Mouse (Mus musculus) embryonic facial prominence, embryonic 15.5 days (tissue): ENCODE measurements around the gene Kcnj6. TPM values are rescaled to one million over a fixed set of nuclear protein-coding genes. Genes with fewer than 3 reads are reported as not detected.

Experiments
- ATAC-seq: fragments of 200-750 bp; cut with Nextera tagmentation; 2 replicates; pipeline ENCODE4 v1.8.0; 2017; ENCODE audit warnings: low read depth, moderate TSS enrichment; ENCODE audit not compliant: insufficient number of reproducible peaks, low FRiP score, low TSS enrichment
- H3K27ac ChIP-seq: fragments of 300-500 bp; sonication (generic); replicated peaks from 2 replicates; pipeline ENCODE4 v1.5.1; 2015; ENCODE audit warnings: mild to moderate bottlenecking, inconsistent platforms
- H3K27me3 ChIP-seq: fragments of 300-500 bp; sonication (generic); 2 replicates; pipeline ENCODE4 v1.6.1; 2015; ENCODE audit warnings: inconsistent platforms
- H3K36me3 ChIP-seq: fragments of 300-500 bp; sonication (generic); 2 replicates; pipeline ENCODE4 v1.6.1; 2015; ENCODE audit warnings: mild to moderate bottlenecking, inconsistent platforms
- H3K4me1 ChIP-seq: fragments of 300-500 bp; sonication (generic); 2 replicates; pipeline ENCODE4 v1.6.1; 2015; ENCODE audit warnings: inconsistent platforms
- H3K4me2 ChIP-seq: fragments of 300-500 bp; sonication (generic); replicated peaks from 2 replicates; pipeline ENCODE4 v1.6.1; 2015; ENCODE audit warnings: mild to moderate bottlenecking, inconsistent platforms
- H3K4me3 ChIP-seq: fragments of 300-500 bp; sonication (generic); replicated peaks from 2 replicates; pipeline ENCODE4 v1.5.1; 2015; ENCODE audit warnings: mild to moderate bottlenecking, inconsistent platforms
- H3K9ac ChIP-seq: fragments of 300-500 bp; sonication (generic); 2 replicates; pipeline ENCODE4 v1.6.1; 2015; ENCODE audit warnings: inconsistent platforms
- H3K9me3 ChIP-seq: fragments of 300-500 bp; sonication (generic); replicated peaks from 2 replicates; pipeline ENCODE4 v1.6.1; 2016; ENCODE audit warnings: inconsistent platforms
- WGBS: fragments of 180-500 bp; shearing (Covaris S2); methylation state at CpG from one replicate; pipeline ENCODE4 v1.1.7; 2015; 5-methylcytosine and 5-hydroxymethylcytosine counted together
- polyA plus RNA-seq: library from polyadenylated mRNA; unstranded; fragments of >200 nt; fragmentation: Nextera tagmentation; extraction: Ambion mirVana; gene quantifications from 2 replicates; pipeline ENCODE4 v1.2.1, GENCODE M21; 2015

The Kcnj6 gene
- polyA plus RNA-seq = 0.14 and 0.32 TPM in 2 replicates

DNA sequence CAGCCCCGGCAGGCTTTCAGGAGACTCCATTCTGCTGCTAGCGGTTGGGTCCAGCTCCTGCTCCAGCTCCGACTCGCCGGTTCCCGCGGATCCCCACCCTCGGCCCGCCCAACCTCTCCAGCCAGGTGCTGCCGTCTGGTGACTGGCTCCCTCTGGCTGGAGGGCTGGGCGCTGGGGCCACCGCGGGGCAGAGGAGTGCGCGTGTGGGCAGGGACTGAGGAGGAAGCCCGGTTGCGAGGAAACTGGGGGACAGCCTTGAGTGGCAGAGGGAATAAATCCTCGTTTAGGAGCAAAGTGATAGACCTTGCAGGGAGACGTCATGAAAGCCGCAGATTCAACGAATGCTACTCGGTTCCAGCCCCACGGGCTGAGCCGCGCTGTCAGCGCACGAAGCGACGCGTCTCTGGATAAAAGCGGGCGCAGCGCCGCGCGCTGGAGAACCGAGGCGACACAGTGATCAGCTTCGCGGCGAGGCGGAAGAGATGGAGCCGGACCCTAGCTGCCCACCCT, at the start of gene Kcnj6:
Gene Kcnj6, minus strand, starts transcription at position 362 of the 510 bp plus-strand sequence.
- Histone ChIP-seq H3K4me3 (peak within 1 kb of the TSS; percentile 25), H3K27ac (no peak within 1 kb of the TSS), H3K9ac (no peak within 1 kb of the TSS), H3K27me3 (peaks cover 46% of the 10 kb centered on the region), H3K4me2 (peak within 1 kb of the TSS; percentile 43), H3K36me3 (no peaks in the 10 kb centered on the region), H3K9me3 (no peaks in the 10 kb centered on the region), H3K4me1 (0 out of 2 replicates have a peak, but pooled peaks cover 7% of the 10 kb centered on the region)
- peak; percentile 54; the same call in 1 of the 2 replicates for ATAC-seq
- WGBS = under 1% methylated on average over 43 of the region's 43 CpGs

DNA sequence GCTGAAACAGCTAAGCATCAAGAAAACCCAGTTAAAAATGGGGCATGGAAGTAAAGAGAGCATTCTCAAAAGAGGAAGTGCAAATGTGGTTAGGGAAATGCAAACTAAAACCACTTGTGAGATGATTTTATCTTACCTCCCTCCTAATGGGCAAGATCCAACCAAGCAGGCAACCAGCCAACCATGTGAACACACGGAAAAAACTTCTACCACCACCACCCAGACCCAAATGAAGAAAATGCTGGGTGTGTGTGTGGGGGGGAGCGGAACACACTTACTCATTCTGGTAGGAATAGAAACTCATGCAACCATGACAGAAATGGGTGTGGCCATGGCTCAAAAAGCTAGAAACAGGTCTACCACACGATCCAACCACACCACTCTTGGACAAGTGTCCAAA, 12.4 kb upstream of the Kcnj6 start:
- Histone ChIP-seq H3K36me3 (no peaks in the 10 kb centered on the region), H3K27me3 (0 out of 2 replicates have a peak, but pooled peaks cover 5% of the 10 kb centered on the region), H3K4me1 (no peaks in the 10 kb centered on the region), H3K4me3 (no peak overlapping the region), H3K4me2 (no peak overlapping the region), H3K9me3 (no peaks in the 10 kb centered on the region), H3K27ac (no peak overlapping the region), H3K9ac (no peak overlapping the region)
- ATAC-seq = no peak
- WGBS = 78% methylated on average over 3 of the region's 3 CpGs

DNA sequence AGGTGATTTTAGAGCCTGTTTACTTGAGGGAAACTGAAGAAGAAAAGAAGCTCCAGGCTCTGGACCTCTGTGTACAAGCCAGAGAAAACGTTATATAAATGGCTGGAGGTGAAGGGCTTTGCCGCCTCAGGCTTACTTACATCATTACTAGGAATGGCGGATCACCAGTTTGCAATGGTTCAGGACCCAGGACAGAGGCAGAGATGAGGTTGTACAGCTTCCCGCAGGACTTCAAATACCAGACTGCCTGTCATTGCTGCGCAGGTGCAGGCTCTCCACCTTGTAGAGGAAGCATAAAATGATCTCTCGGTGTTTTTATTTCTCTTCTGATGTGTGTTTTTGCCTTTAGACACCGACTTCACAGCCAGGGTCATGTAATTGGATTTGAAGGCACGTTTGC, 7.1 kb upstream of the Kcnj6 start:
- ATAC-seq = no peak
- 25% methylated on average over 8 of the region's 8 CpGs for WGBS
- Histone ChIP-seq H3K4me3 (no peak overlapping the region), H3K9me3 (no peaks in the 10 kb centered on the region), H3K27ac (no peak overlapping the region), H3K9ac (no peak overlapping the region), H3K4me2 (no peak overlapping the region), H3K4me1 (no peaks in the 10 kb centered on the region), H3K27me3 (0 out of 2 replicates have a peak, but pooled peaks cover 5% of the 10 kb centered on the region), H3K36me3 (no peaks in the 10 kb centered on the region)

DNA sequence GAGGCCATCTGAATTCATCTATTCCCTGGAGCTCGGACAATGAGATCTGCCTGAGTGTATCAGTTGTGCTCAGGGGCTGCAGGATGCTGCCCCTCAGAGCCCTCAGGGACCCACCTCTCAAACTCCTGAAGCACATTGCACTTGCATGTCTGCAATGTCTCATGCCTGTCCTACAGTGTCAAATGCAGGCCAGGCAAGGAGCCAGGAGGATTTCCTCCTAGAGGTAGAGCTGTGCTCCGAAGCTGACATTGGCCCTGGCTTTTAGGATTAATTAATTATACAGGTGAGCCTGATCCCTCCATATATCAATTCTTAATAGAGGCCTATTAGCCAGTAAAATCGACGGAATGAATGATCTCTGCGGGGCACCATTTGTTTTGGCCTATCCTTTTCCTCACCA, 2.0 kb upstream of the Kcnj6 start:
- no peak overlapping the region for H3K9ac ChIP-seq
- no peaks in the 10 kb centered on the region for H3K9me3 ChIP-seq
- ATAC-seq = no peak
- H3K27me3 ChIP-seq = peaks cover 37% of the 10 kb centered on the region
- H3K36me3 ChIP-seq = no peaks in the 10 kb centered on the region
- H3K4me3 ChIP-seq = no peak overlapping the region
- 70% methylated on average over 5 of the region's 5 CpGs for WGBS
- no peak overlapping the region for H3K4me2 ChIP-seq
- 0 out of 2 replicates have a peak, but pooled peaks cover 7% of the 10 kb centered on the region for H3K4me1 ChIP-seq
- H3K27ac ChIP-seq = no peak overlapping the region

DNA sequence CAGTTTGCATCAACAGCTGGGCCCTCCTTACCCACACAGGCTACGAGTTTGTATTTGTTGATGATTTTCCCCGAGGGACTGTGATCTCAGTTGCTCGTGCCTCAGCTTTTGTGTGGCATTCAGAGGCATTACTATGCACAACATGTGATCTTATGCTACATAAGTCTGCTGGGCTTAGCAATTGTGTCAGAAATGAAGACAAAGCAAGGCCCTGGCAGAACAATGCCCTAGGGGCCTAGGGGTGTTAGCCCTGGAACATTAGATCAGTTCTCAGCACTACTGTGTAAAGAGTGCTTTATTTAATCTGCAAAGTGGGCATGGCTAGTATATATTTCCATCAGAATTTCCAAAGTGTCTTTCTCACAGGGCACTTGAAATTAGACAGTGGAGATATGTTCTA, 1.5 kb upstream of the Kcnj6 start:
- Histone ChIP-seq H3K4me3 (no peak overlapping the region), H3K4me2 (no peak overlapping the region), H3K27me3 (peaks cover 39% of the 10 kb centered on the region), H3K4me1 (0 out of 2 replicates have a peak, but pooled peaks cover 7% of the 10 kb centered on the region), H3K36me3 (no peaks in the 10 kb centered on the region), H3K27ac (no peak overlapping the region), H3K9me3 (no peaks in the 10 kb centered on the region), H3K9ac (no peak overlapping the region)
- 42% methylated on average over 3 of the region's 3 CpGs for WGBS
- ATAC-seq = no peak

GRCm38 (mm10) chr16:94996791-94997281, 665 bp downstream of the Kcnj6 start:
- Histone ChIP-seq H3K4me2 (peak overlapping the region; percentile 43), H3K9me3 (no peaks in the 10 kb centered on the region), H3K9ac (no peak overlapping the region), H3K27ac (no peak overlapping the region), H3K36me3 (no peaks in the 10 kb centered on the region), H3K4me3 (peak overlapping the region; percentile 25), H3K27me3 (peaks cover 46% of the 10 kb centered on the region), H3K4me1 (0 out of 2 replicates have a peak, but pooled peaks cover 7% of the 10 kb centered on the region)
- WGBS = 6% methylated on average over 16 of the region's 16 CpGs
- ATAC-seq = no peak

GRCm38 (mm10) chr16:94995542-94996131, 1.9 kb downstream of the Kcnj6 start:
- Histone ChIP-seq H3K9me3 (no peaks in the 10 kb centered on the region), H3K9ac (no peak overlapping the region), H3K4me1 (0 out of 2 replicates have a peak, but pooled peaks cover 7% of the 10 kb centered on the region), H3K4me2 (no peak overlapping the region), H3K36me3 (no peaks in the 10 kb centered on the region), H3K4me3 (no peak overlapping the region), H3K27me3 (peaks cover 46% of the 10 kb centered on the region), H3K27ac (no peak overlapping the region)
- ATAC-seq = no peak
- 11% methylated on average over 13 of the region's 13 CpGs for WGBS

- no peak overlapping the region for H3K27ac ChIP-seq
- no peaks in the 10 kb centered on the region for H3K36me3 ChIP-seq
- ATAC-seq = no peak
- no peak overlapping the region for H3K4me3 ChIP-seq
- 38% methylated on average over 4 of the region's 4 CpGs for WGBS
- H3K4me1 ChIP-seq = 0 out of 2 replicates have a peak, but pooled peaks cover 7% of the 10 kb centered on the region
- no peak overlapping the region for H3K9ac ChIP-seq
- H3K4me2 ChIP-seq = no peak overlapping the region
- H3K9me3 ChIP-seq = no peaks in the 10 kb centered on the region
- peaks cover 46% of the 10 kb centered on the region for H3K27me3 ChIP-seq
Measured at GRCm38 (mm10) chr16:94994924-94995323, 2.6 kb downstream of the Kcnj6 start.

- H3K9me3 ChIP-seq = no peaks in the 10 kb centered on the region
- ATAC-seq = no peak
- H3K27ac ChIP-seq = no peak overlapping the region
- H3K4me1 ChIP-seq = 0 out of 2 replicates have a peak, but pooled peaks cover 7% of the 10 kb centered on the region
- WGBS = 40% methylated on average over 3 of the region's 3 CpGs
- no peak overlapping the region for H3K4me3 ChIP-seq
- peaks cover 46% of the 10 kb centered on the region for H3K27me3 ChIP-seq
- H3K4me2 ChIP-seq = no peak overlapping the region
- H3K9ac ChIP-seq = no peak overlapping the region
- H3K36me3 ChIP-seq = no peaks in the 10 kb centered on the region
Measured at GRCm38 (mm10) chr16:94994148-94994547, 3.4 kb downstream of the Kcnj6 start.

DNA sequence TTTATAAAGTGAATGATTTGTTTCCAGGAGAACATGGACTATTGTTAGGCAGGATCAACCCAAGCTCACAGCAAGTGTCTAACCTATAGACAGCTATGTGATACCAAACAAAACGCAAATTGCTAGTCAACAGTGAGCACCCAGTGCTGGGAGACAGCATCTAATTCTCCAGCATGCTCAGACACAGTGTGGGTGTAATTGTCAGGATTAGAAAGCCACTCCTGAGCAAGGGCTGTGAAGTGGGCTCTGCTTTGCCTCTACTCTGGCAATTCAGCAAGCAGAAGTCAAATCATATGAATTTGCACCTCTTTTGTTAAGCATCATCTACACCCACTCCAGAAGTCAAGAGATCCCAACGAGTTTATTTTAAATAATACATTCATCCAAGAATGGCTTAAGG, 7.4 kb downstream of the Kcnj6 start:
- Histone ChIP-seq H3K27ac (no peak overlapping the region), H3K9ac (no peak overlapping the region), H3K9me3 (no peaks in the 10 kb centered on the region), H3K36me3 (no peaks in the 10 kb centered on the region), H3K4me3 (no peak overlapping the region), H3K4me2 (no peak overlapping the region), H3K4me1 (no peaks in the 10 kb centered on the region), H3K27me3 (peaks cover 8% of the 10 kb centered on the region; the same call in 1 of the 2 replicates)
- 78% methylated on average over 2 of the region's 2 CpGs for WGBS
- ATAC-seq = no peak

GRCm38 (mm10) chr16:94986731-94987130, 10.8 kb downstream of the Kcnj6 start:
- WGBS = 66% methylated on average over 9 of the region's 9 CpGs
- Histone ChIP-seq H3K27me3 (no peaks in the 10 kb centered on the region), H3K4me2 (no peak overlapping the region), H3K9ac (no peak overlapping the region), H3K9me3 (no peaks in the 10 kb centered on the region), H3K4me1 (no peaks in the 10 kb centered on the region), H3K36me3 (no peaks in the 10 kb centered on the region), H3K4me3 (no peak overlapping the region), H3K27ac (no peak overlapping the region)
- ATAC-seq = no peak
